Comparison of ENCODE assay signal across 8 mouse cellular contexts in the genomic region with DNA sequence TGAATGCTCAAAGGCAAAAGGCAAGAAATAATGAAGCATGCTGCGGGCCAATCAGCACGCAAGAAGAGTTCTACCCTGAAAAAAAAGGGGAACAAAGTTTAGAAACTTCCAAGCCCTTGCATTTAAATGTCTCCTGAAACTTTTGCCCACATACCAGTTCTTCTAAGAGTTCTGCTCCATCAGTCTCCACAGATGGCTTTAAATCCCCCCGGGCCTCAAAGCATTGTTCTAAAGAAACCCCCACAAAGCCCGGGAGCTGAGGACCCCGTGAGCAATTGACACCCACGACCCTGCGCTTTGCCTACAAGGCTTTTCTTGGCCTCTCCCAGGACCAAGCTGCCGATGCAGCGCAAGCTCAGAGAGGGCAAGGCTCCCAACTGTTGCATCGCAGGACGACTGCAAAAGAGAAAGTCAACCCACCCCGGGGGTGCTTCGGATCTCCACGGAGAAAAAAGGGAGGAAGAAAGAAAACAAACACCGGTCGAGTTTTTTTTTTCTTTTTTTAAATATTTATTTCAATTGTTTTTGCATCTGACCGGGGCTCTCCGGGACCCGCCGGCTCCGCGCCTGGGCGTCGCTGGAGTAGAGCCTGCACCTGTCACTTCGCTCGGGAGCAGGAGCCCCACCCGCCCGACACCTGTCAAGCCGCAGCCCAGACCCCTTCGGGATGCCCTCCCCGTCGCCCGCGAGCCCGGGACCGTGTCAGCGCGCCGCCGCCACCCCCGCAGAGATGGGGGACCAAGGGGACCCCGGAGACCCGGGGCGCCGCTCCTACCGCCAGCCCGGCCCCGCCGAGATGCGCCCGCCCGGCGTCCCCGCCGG. TPM values are rescaled to one million over a fixed set of nuclear protein-coding genes. Genes with fewer than 3 reads are reported as not detected.
DNase-seq lines count a peak whose midpoint lies in the region; ATAC-seq and TF ChIP-seq lines count a peak whose summit lies in the region.

No protein-coding gene starts in this region.

- intact Hi-C loops in gastrocnemius, postnatal 36 days (cut with DNase I) = loop anchor here (2.0 to 5.0 kb wide), 2 partner anchors 42 to 150 kb away; no protein-coding TSS in a partner anchor

- peak overlapping the region; percentile 76 for H3K4me3 ChIP-seq in intestine, embryonic 16.5 days (ENCODE audit: low read length)
- peak overlapping the region; percentile 89 to 92 for H3K4me3 ChIP-seq in liver, embryonic 14.5 days (ENCODE audit: insufficient read depth in 1 of 2, low read depth in 2 of 2, low read length in 2 of 2)

- no peak for TF ChIP-seq CTCF in liver, embryonic 14.5 days (IDR thresholded peaks at IDR 0.05; ENCODE audit: low read depth)

- WGBS in intestine, embryonic 16.5 days = under 1% methylated on average over 55 of the region's 55 CpGs
- WGBS in liver, embryonic 14.5 days (ENCODE audit: insufficient replicate concordance) = under 1% methylated on average over 55 of the region's 55 CpGs

- DNase-seq in 3T3-L1 (ENCODE audit: low read depth, low spot score) (peak; percentile 29), ZHBTc4 (ENCODE audit: low read depth, low spot score) (peak; percentile 27)
- peak; percentile 66 for DNase-seq in embryo, embryonic 10 days (ENCODE audit: low spot score)
- peak; percentile 19 to 57 for DNase-seq in gastrocnemius, postnatal 36 days
- no peak for DNase-seq in liver, embryonic 14.5 days (ENCODE audit: low read depth in 3 of 3, low spot score in 3 of 3)
- peak; percentile 59 for DNase-seq in neural tube, embryonic 10.5 days (ENCODE audit: extremely low spot score, low spot score)
- peak; percentile 61 to 65 for DNase-seq in thymus, adult 18-20 months

- H3K9ac ChIP-seq in intestine, embryonic 16.5 days (ENCODE audit: low read depth, low read length) = peak overlapping the region; percentile 82
- peak overlapping the region; percentile 96 for H3K9ac ChIP-seq in liver, embryonic 14.5 days (replicated peaks)

- H3K27me3 ChIP-seq in intestine, embryonic 16.5 days (replicated peaks; ENCODE audit: control insufficient read depth, insufficient read depth, low read length) = no peaks in the 10 kb centered on the region
- no peaks in the 10 kb centered on the region for H3K27me3 ChIP-seq in liver, embryonic 14.5 days (ENCODE audit: control insufficient read depth, insufficient read depth, low read length)

- H3K9me3 ChIP-seq in intestine, embryonic 16.5 days (ENCODE audit: control insufficient read depth, low read length) = no peaks in the 10 kb centered on the region
- H3K9me3 ChIP-seq in liver, embryonic 14.5 days (ENCODE audit: control insufficient read depth, low read length) = no peaks in the 10 kb centered on the region

- no peak for TF ChIP-seq EP300 in liver, embryonic 14.5 days (IDR thresholded peaks at IDR 0.05; ENCODE audit: low read depth)

- peak overlapping the region; percentile 81 for H3K27ac ChIP-seq in intestine, embryonic 16.5 days (ENCODE audit: low read length)
- H3K27ac ChIP-seq in liver, embryonic 14.5 days = peak overlapping the region; percentile 90

- no peaks in the 10 kb centered on the region for H3K36me3 ChIP-seq in intestine, embryonic 16.5 days (ENCODE audit: control insufficient read depth, insufficient read depth, low read length)
- peaks cover 12% of the 10 kb centered on the region for H3K36me3 ChIP-seq in liver, embryonic 14.5 days (replicated peaks; ENCODE audit: control insufficient read depth, insufficient read depth, low read depth)

- peak; percentile 37 for ATAC-seq in intestine, embryonic 16.5 days
- ATAC-seq in liver, embryonic 14.5 days (ENCODE audit: insufficient read depth) = peak; percentile 27; the same call in 1 of the 2 replicates

- H3K4me2 ChIP-seq in intestine, embryonic 16.5 days (ENCODE audit: low read depth, low read length) = peak overlapping the region; percentile 90
- H3K4me2 ChIP-seq in liver, embryonic 14.5 days (ENCODE audit: low read depth) = peak overlapping the region; percentile 96

- peaks cover 12% of the 10 kb centered on the region; the same call in 1 of the 2 replicates for H3K4me1 ChIP-seq in intestine, embryonic 16.5 days (ENCODE audit: control insufficient read depth, insufficient read depth, low read length)
- peaks cover 31 to 40% of the 10 kb centered on the region in 2 experiments for H3K4me1 ChIP-seq in liver, embryonic 14.5 days (replicated peaks; ENCODE audit: control insufficient read depth in 2 of 2, insufficient read depth in 2 of 2, low read length in 1 of 2)

RNA-seq across cellular contexts. Expression of a gene that starts 0.8 kb away (rescaled TPM):
- total RNA-seq in gastrocnemius, postnatal 36 days (2021) = 10 to 100 TPM; 14.2 to 18.0 TPM
- polyA plus RNA-seq in intestine, embryonic 16.5 days (2015; fragmentation: Nextera tagmentation; extraction: Ambion mirVana) = 13.0 and 14.9 TPM in 2 replicates
- polyA plus RNA-seq in liver, embryonic 14.5 days (2012; rRNA removed) = 11.6 and 15.4 TPM in 2 replicates
- 22.1 and 30.2 TPM in 2 replicates for polyA plus RNA-seq in liver, embryonic 14.5 days (2014; fragmentation: Nextera tagmentation; extraction: Ambion mirVana)

Comparison
In these comparisons a context has a peak if more than half of its experiments do, and no peak if none do; other contexts are left out.
1. DNase-seq: peak in 3T3-L1 (single experiment), ZHBTc4 (single experiment), embryo, embryonic 10 days (single experiment), gastrocnemius, postnatal 36 days (2 of 2), neural tube, embryonic 10.5 days (single experiment) and thymus, adult 18-20 months (2 of 2); none in liver, embryonic 14.5 days (0 of 3).